Mouse (Mus musculus) liver, adult 2 months (tissue): ENCODE measurements at regions not wholly inside any gene's neighbourhood (a gene's known extent, or its start where the extent isn't known, plus 50 kb on each side); places are given as distances from the start of the nearest gene placed in this dataset.

Experiments used
- DNase-seq: peaks from one replicate; pipeline ENCODE4 v3.0.0-alpha.2; 2011; ENCODE audit warnings: low read depth, low spot score; ENCODE audit errors: extremely low read depth
- H3K27ac ChIP-seq: fragments of 200-500 bp; replicated peaks from 2 replicates; pipeline ENCODE4 v1.5.1; 2012; ENCODE audit warnings: low read depth, mild to moderate bottlenecking, control low read depth, inconsistent platforms, low read length; ENCODE audit not compliant: insufficient read depth
- H3K27me3 ChIP-seq: fragments of 200-500 bp; 2 replicates; pipeline ENCODE4 v1.6.1; 2012; ENCODE audit warnings: mild to moderate bottlenecking, moderate library complexity, low read length, inconsistent platforms; ENCODE audit not compliant: control insufficient read depth, insufficient read depth
- H3K36me3 ChIP-seq: fragments of 200-500 bp; 2 replicates; pipeline ENCODE4 v1.6.1; 2012; ENCODE audit warnings: low read length, inconsistent platforms; ENCODE audit not compliant: control insufficient read depth, insufficient read depth
- H3K4me1 ChIP-seq: fragments of 200-500 bp; 2 replicates; pipeline ENCODE4 v1.6.1; 2011; ENCODE audit warnings: low read length; ENCODE audit not compliant: control insufficient read depth, insufficient read depth
- H3K4me3 ChIP-seq: fragments of 200-500 bp; 2 replicates; pipeline ENCODE4 v1.5.1; 2011; ENCODE audit warnings: low read depth, mild to moderate bottlenecking, control low read depth, low read length, moderate library complexity; ENCODE audit not compliant: insufficient read depth
- H3K79me2 ChIP-seq: fragments of 200-500 bp; 2 replicates; pipeline ENCODE4 v1.6.1; 2012; ENCODE audit warnings: inconsistent platforms, mild to moderate bottlenecking, low read length, moderate library complexity; ENCODE audit not compliant: control insufficient read depth, insufficient read depth
- H3K9ac ChIP-seq: fragments of 200-500 bp; 2 replicates; pipeline ENCODE4 v1.6.1; 2012; ENCODE audit warnings: low read depth, mild to moderate bottlenecking, control low read depth, inconsistent platforms, low read length
- CTCF ChIP-seq: fragments of 200-500 bp; IDR thresholded peaks from 2 replicates; pipeline ENCODE4 v1.5.1; 2011; ENCODE audit warnings: low read depth, low read length, control low read depth
- POLR2A ChIP-seq: fragments of 200-500 bp; IDR thresholded peaks from 2 replicates; pipeline ENCODE4 v1.6.1; 2011; ENCODE audit warnings: low read length, control low read depth; ENCODE audit not compliant: insufficient read depth; ENCODE audit errors: extremely low read depth
- WGBS: fragments of 180-500 bp; shearing (Covaris S2); methylation state at CpG from one replicate; pipeline ENCODE4 v1.1.7; 2018; 5-methylcytosine and 5-hydroxymethylcytosine counted together

GRCm38 (mm10) chr5:90052516-90052915, 169.4 kb upstream of the Adamts3 start:
- WGBS, result 82% methylated on average over 1 of the region's 1 CpGs
- TF ChIP-seq CTCF (no peak), POLR2A (no peak)

GRCm38 (mm10) chr5:90049856-90050255, 166.7 kb upstream of the Adamts3 start:
- H3K36me3 ChIP-seq, result no peaks in the 10 kb centered on the region
- TF ChIP-seq POLR2A, result no peak
- TF ChIP-seq CTCF, result no peak
- no peak overlapping the region for H3K27ac ChIP-seq
- WGBS, result 68% methylated on average over 3 of the region's 3 CpGs
- no peak overlapping the region for H3K4me3 ChIP-seq
- no peaks in the 10 kb centered on the region for H3K27me3 ChIP-seq
- H3K79me2 ChIP-seq, result no peaks in the 10 kb centered on the region
- H3K9ac ChIP-seq, result no peak overlapping the region
- H3K4me1 ChIP-seq, result no peaks in the 10 kb centered on the region
- no peak for DNase-seq

More at GRCm38 (mm10) chr5:90052516-90052915, 169.4 kb upstream of the Adamts3 start:
- Histone ChIP-seq H3K79me2 (no peaks in the 10 kb centered on the region), H3K36me3 (no peaks in the 10 kb centered on the region), H3K4me1 (no peaks in the 10 kb centered on the region), H3K27me3 (no peaks in the 10 kb centered on the region), H3K27ac (no peak overlapping the region), H3K9ac (no peak overlapping the region), H3K4me3 (no peak overlapping the region)
- DNase-seq, result no peak

- no peak for DNase-seq
- H3K36me3 ChIP-seq, result no peaks in the 10 kb centered on the region
- H3K9ac ChIP-seq, result no peak overlapping the region
- no peak overlapping the region for H3K27ac ChIP-seq
- no peaks in the 10 kb centered on the region for H3K4me1 ChIP-seq
- no peak for TF ChIP-seq POLR2A
- TF ChIP-seq CTCF, result no peak
- no peak overlapping the region for H3K4me3 ChIP-seq
- no peaks in the 10 kb centered on the region for H3K27me3 ChIP-seq
- H3K79me2 ChIP-seq, result no peaks in the 10 kb centered on the region
- 78% methylated on average over 4 of the region's 4 CpGs for WGBS
Measured at GRCm38 (mm10) chr5:90042781-90043180, 159.6 kb upstream of the Adamts3 start.

- Histone ChIP-seq H3K9ac (no peak overlapping the region), H3K36me3 (no peaks in the 10 kb centered on the region), H3K4me1 (peaks cover 4% of the 10 kb centered on the region; the same call in 1 of the 2 replicates), H3K27me3 (no peaks in the 10 kb centered on the region), H3K27ac (no peak overlapping the region), H3K4me3 (no peak overlapping the region), H3K79me2 (no peaks in the 10 kb centered on the region)
- TF ChIP-seq CTCF (no peak), POLR2A (no peak)
- peak; percentile 24 for DNase-seq
- WGBS, result 77% methylated on average over 5 of the region's 5 CpGs
Measured at GRCm38 (mm10) chr5:90033103-90033502, 150.0 kb upstream of the Adamts3 start.

GRCm38 (mm10) chr5:90030737-90031136, 147.6 kb upstream of the Adamts3 start:
- no peaks in the 10 kb centered on the region for H3K36me3 ChIP-seq

DNA sequence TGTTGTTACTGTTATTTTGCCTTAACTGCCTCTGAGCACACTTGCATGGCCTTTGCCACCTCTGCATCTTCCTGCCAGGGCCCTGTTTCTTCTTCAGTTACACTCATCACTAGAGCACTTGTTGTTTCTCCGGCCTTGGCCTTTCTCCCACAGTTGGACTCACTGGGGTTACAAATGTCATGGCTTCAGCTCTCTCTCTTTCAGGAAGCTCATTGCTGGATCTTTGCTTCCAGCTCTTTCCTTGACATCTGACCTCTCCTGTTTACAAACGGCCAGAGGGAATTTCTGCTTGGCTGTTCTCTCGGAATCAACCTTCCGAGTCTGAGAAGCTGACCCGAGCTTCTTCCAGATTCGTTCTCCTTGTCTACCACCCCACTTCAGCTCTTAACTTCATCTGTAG, 146.6 kb upstream of the Adamts3 start:
- Histone ChIP-seq H3K79me2 (no peaks in the 10 kb centered on the region), H3K36me3 (no peaks in the 10 kb centered on the region), H3K4me1 (peaks cover 4% of the 10 kb centered on the region; the same call in 1 of the 2 replicates), H3K27ac (peak overlapping the region; percentile 20; the same call in 1 of the 2 replicates), H3K4me3 (no peak overlapping the region), H3K9ac (no peak overlapping the region), H3K27me3 (no peaks in the 10 kb centered on the region)
- WGBS, result 4% methylated on average over 6 of the region's 6 CpGs
- no peak for TF ChIP-seq CTCF
- TF ChIP-seq POLR2A, result no peak
- DNase-seq, result peak; percentile 94

More at GRCm38 (mm10) chr5:90030737-90031136, 147.6 kb upstream of the Adamts3 start:
- no peak overlapping the region for H3K4me3 ChIP-seq
- peak; percentile 83 for DNase-seq
- WGBS, result 14% methylated on average over 2 of the region's 2 CpGs
- H3K4me1 ChIP-seq, result peaks cover 4% of the 10 kb centered on the region; the same call in 1 of the 2 replicates
- no peak overlapping the region for H3K27ac ChIP-seq
- no peak overlapping the region for H3K9ac ChIP-seq
- TF ChIP-seq CTCF (no peak), POLR2A (no peak)
- no peaks in the 10 kb centered on the region for H3K79me2 ChIP-seq
- no peaks in the 10 kb centered on the region for H3K27me3 ChIP-seq
